Mouse (Mus musculus) kidney, adult 2 months (tissue): ENCODE results near the gene Tvp23a. TPM values are rescaled to one million over a fixed set of nuclear protein-coding genes. Genes with fewer than 3 reads are reported as not detected.

Source experiments
- DNase-seq: peaks from one replicate; pipeline ENCODE4 v3.0.0; 2021
- H3K27ac ChIP-seq: fragments of 200-500 bp; 2 replicates; pipeline ENCODE4 v1.5.1; 2012; ENCODE audit warnings: low read depth, low read length, control low read depth, inconsistent platforms; ENCODE audit not compliant: insufficient read depth
- H3K27me3 ChIP-seq: fragments of 200-500 bp; replicated peaks from 2 replicates; pipeline ENCODE4 v1.6.1; 2012; ENCODE audit warnings: mild to moderate bottlenecking, moderate library complexity, low read length, inconsistent platforms; ENCODE audit not compliant: control insufficient read depth, insufficient read depth
- H3K36me3 ChIP-seq: fragments of 200-500 bp; 2 replicates; pipeline ENCODE4 v1.6.1; 2012; ENCODE audit warnings: mild to moderate bottlenecking, moderate library complexity, low read length, inconsistent platforms; ENCODE audit not compliant: control insufficient read depth, insufficient read depth
- H3K4me1 ChIP-seq: fragments of 200-500 bp; 2 replicates; pipeline ENCODE4 v1.6.1; 2011; ENCODE audit warnings: low read length; ENCODE audit not compliant: control insufficient read depth, insufficient read depth
- H3K4me3 ChIP-seq: fragments of 200-500 bp; 2 replicates; pipeline ENCODE4 v1.5.1; 2011; ENCODE audit warnings: mild to moderate bottlenecking, low read depth, low read length, control low read depth; ENCODE audit not compliant: insufficient read depth
- CTCF ChIP-seq: fragments of 200-500 bp; conservative IDR thresholded peaks from 2 replicates; pipeline ENCODE4 v1.5.1; 2011; ENCODE audit warnings: low read depth, mild to moderate bottlenecking, control low read depth, low read length, moderate library complexity, mixed read lengths; ENCODE audit not compliant: insufficient read depth, insufficient read length
- POLR2A ChIP-seq: fragments of 200-500 bp; IDR thresholded peaks from one replicate; pipeline ENCODE4 v1.6.1; 2011; ENCODE audit warnings: low read depth, low read length, control low read depth
- WGBS: fragments of 180-500 bp; shearing (Covaris S2); methylation state at CpG from one replicate; pipeline ENCODE4 v1.1.7; 2018; 5-methylcytosine and 5-hydroxymethylcytosine counted together
- polyA plus RNA-seq: library from polyadenylated mRNA; depleted of rRNA; stranded (reverse); fragments of >200 nt; gene quantifications from 2 replicates; pipeline ENCODE4 v1.2.3, GENCODE M21; 2012; rRNA removed

Gene Tvp23a
- polyA plus RNA-seq, 1 experiment, result 0.84 TPM

- TF ChIP-seq POLR2A (no peak), CTCF (no peak)
- Histone ChIP-seq H3K36me3 (no peaks in the 10 kb centered on the region), H3K4me3 (no peak overlapping the region), H3K27ac (no peak overlapping the region), H3K4me1 (no peaks in the 10 kb centered on the region), H3K27me3 (no peaks in the 10 kb centered on the region)
- WGBS, result 25% methylated on average over 1 of the region's 1 CpGs
- DNase-seq, result no peak
Measured at GRCm38 (mm10) chr16:10377286-10377685, 69.9 kb downstream of the Tvp23a start.

GRCm38 (mm10) chr16:10374254-10375011, 72.7 kb downstream of the Tvp23a start:
- no peak overlapping the region for H3K27ac ChIP-seq
- H3K27me3 ChIP-seq, result no peaks in the 10 kb centered on the region
- TF ChIP-seq CTCF (no peak), POLR2A (no peak)
- no peaks in the 10 kb centered on the region for H3K4me1 ChIP-seq
- peak; percentile 53 for DNase-seq
- WGBS, result 29% methylated on average over 13 of the region's 13 CpGs
- no peaks in the 10 kb centered on the region for H3K36me3 ChIP-seq
- no peak overlapping the region for H3K4me3 ChIP-seq

GRCm38 (mm10) chr16:10372372-10372771, 74.8 kb downstream of the Tvp23a start:
- Histone ChIP-seq H3K36me3 (no peaks in the 10 kb centered on the region), H3K27me3 (no peaks in the 10 kb centered on the region), H3K4me1 (no peaks in the 10 kb centered on the region), H3K27ac (no peak overlapping the region), H3K4me3 (no peak overlapping the region)
- TF ChIP-seq CTCF (no peak), POLR2A (no peak)
- 74% methylated on average over 4 of the region's 4 CpGs for WGBS
- DNase-seq, result peak; percentile 10

Other genes with a start within 250 kb of the Tvp23a start
- gene Emp2, start 133.4 kb downstream of the Tvp23a start, polyA plus RNA-seq, result 22.3 and 23.3 TPM in 2 replicates
- 0.64 and 0.77 TPM in 2 replicates for gene Tekt5, start 51.9 kb downstream of the Tvp23a start, polyA plus RNA-seq
- 28.1 and 30.5 TPM in 2 replicates for gene Nubp1, start 35.4 kb downstream of the Tvp23a start, polyA plus RNA-seq
- gene Ciita, start 32.7 kb upstream of the Tvp23a start, polyA plus RNA-seq, result 2.8 and 5.3 TPM in 2 replicates
- gene Dexi, start 95.7 kb upstream of the Tvp23a start, polyA plus RNA-seq, result 40.0 and 41.0 TPM in 2 replicates
- gene Clec16a, start 98.0 kb upstream of the Tvp23a start, polyA plus RNA-seq, result 15.7 and 16.8 TPM in 2 replicates